Mouse (Mus musculus) kidney, embryonic 14.5 days (tissue): Measurements from ENCODE around the gene Smg7. TPM values are rescaled to one million over a fixed set of nuclear protein-coding genes. Genes with fewer than 3 reads are reported as not detected.
"Not testable (repeated sequence)": the region's sequence is repeated elsewhere in the genome, so short reads cannot be mapped to it uniquely, and the experiment has no call there.

Experiments used
- ATAC-seq: fragments of 200-750 bp; cut with Nextera tagmentation; 2 replicates; pipeline ENCODE4 v1.8.0; 2017; ENCODE audit warnings: moderate number of reproducible peaks, mild to moderate bottlenecking, moderate TSS enrichment, moderate library complexity; ENCODE audit not compliant: low FRiP score, low TSS enrichment
- H3K27ac ChIP-seq: fragments of 300-500 bp; sonication (generic); 2 replicates; pipeline ENCODE4 v1.5.1; 2014; ENCODE audit warnings: low read depth, mild to moderate bottlenecking, low read length, moderate library complexity, mixed read lengths
- H3K27me3 ChIP-seq: fragments of 300-500 bp; sonication (generic); 2 replicates; pipeline ENCODE4 v1.6.1; 2014; ENCODE audit warnings: mild to moderate bottlenecking, low read length; ENCODE audit not compliant: control insufficient read depth, insufficient read depth
- H3K36me3 ChIP-seq: fragments of 300-500 bp; sonication (generic); 2 replicates; pipeline ENCODE4 v1.6.1; 2014; ENCODE audit warnings: low read length, mixed read lengths; ENCODE audit not compliant: control insufficient read depth, insufficient read depth
- H3K4me1 ChIP-seq: fragments of 300-500 bp; sonication (generic); 2 replicates; pipeline ENCODE4 v1.6.1; 2014; ENCODE audit warnings: low read length, mixed read lengths; ENCODE audit not compliant: control insufficient read depth, insufficient read depth
- H3K4me2 ChIP-seq: fragments of 300-500 bp; sonication (generic); replicated peaks from 2 replicates; pipeline ENCODE4 v1.6.1; 2014; ENCODE audit warnings: low read depth, mild to moderate bottlenecking, low read length
- H3K4me3 ChIP-seq: fragments of 300-500 bp; sonication (generic); 2 replicates; pipeline ENCODE4 v1.5.1; 2014; ENCODE audit warnings: mild to moderate bottlenecking, low read length
- H3K9ac ChIP-seq: fragments of 300-500 bp; sonication (generic); 2 replicates; pipeline ENCODE4 v1.6.1; 2014; ENCODE audit warnings: low read depth, mild to moderate bottlenecking, low read length, moderate library complexity
- H3K9me3 ChIP-seq: fragments of 300-500 bp; sonication (generic); 2 replicates; pipeline ENCODE4 v1.6.1; 2016; ENCODE audit warnings: low read length; ENCODE audit not compliant: control insufficient read depth
- WGBS: fragments of 180-500 bp; shearing (Covaris S2); extraction: QIAGEN DNeasy Blood & Tissue Kit; methylation state at CpG from one replicate; pipeline ENCODE4 v1.1.7; 2014; 5-methylcytosine and 5-hydroxymethylcytosine counted together
- polyA plus RNA-seq: library from polyadenylated mRNA; unstranded; fragments of >200 nt; fragmentation: Nextera tagmentation; extraction: Ambion mirVana; gene quantifications from 2 replicates; pipeline ENCODE4 v1.2.1, GENCODE M21; 2014

The Smg7 gene
- polyA plus RNA-seq, 1 experiment from 2014 or later, result 43.1 TPM

DNA sequence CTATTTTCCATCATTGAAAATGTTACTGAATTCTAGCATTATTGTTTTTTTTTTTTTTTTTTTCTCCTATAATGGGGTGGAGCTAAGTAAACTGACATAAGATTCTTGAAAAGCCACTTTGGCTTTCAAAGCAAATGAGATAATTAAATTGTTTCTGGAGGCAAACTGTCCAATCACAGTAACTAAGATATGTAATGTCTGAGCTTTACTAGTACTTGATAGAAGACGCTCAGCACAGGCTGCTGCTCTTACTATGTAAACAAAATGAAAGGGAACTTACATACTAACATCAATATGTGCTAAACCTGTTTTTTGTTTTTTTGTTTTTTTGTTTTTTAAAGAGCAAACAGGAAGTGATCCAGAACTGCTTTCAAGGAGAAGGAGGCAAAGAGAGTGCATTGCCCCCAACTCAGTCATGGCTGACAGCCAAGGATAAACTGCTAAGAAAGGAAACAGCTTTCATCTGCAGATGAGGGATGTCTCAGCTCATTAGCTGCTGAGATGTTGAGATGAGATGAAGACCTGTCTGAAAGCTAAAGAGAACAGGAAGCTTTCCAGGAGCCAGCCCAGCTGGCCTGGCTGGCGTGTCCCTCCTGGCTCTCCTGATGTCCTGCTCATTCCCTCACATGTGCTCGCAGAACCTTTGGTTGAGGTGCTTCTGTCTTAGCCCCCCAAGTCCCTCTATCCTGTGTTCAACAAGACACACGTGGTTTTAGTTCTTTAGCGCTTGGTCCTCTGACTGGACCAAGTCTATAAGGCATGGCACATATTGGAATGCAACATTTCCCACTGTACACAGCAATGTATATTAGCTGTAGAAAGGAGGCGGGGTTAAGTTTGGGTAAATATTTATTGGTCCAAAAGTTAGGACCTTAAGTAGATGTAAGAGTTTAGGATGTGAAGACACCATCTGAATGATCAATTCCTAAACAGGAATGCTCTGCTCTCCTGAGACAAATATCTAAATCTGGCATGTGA is 11.3 kb upstream of the Smg7 start:
- 67% methylated on average over 6 of the region's 6 CpGs for WGBS
- Histone ChIP-seq H3K9me3 (no peaks in the 10 kb centered on the region), H3K9ac (no peak overlapping the region), H3K4me2 (no peak overlapping the region), H3K4me3 (no peak overlapping the region), H3K4me1 (peaks cover 6% of the 10 kb centered on the region; the same call in 1 of the 2 replicates), H3K27ac (no peak overlapping the region), H3K36me3 (no peaks in the 10 kb centered on the region), H3K27me3 (no peaks in the 10 kb centered on the region)
- ATAC-seq, result no peak

DNA sequence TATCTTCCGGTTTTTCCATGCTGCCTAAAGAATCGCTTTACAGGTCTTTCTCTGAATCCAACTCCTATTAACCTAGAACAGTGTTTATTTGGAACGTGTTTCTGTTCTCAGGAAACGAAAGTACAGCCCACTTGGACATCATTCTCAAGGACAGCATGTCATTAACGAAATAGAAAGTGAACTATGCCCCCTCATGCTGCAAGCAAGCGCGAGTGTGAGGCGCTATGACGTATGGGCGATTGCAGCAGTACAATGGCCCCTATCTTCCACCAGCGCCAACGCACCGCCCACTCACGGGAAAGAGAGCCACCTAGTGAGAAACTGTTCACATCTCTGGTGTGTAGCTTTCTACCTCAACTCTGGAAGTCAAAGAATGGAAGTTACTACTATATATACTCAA is 2.0 kb upstream of the Smg7 start:
- Histone ChIP-seq H3K4me2 (peak overlapping the region; percentile 73), H3K4me1 (peaks cover 11% of the 10 kb centered on the region), H3K9ac (no peak overlapping the region), H3K4me3 (peak overlapping the region; percentile 35), H3K9me3 (no peaks in the 10 kb centered on the region), H3K27me3 (no peaks in the 10 kb centered on the region), H3K27ac (no peak overlapping the region), H3K36me3 (no peaks in the 10 kb centered on the region)
- 0 out of 2 replicates have a peak, but pooled peaks have one; percentile 24 for ATAC-seq
- under 1% methylated on average over 14 of the region's 14 CpGs for WGBS

DNA sequence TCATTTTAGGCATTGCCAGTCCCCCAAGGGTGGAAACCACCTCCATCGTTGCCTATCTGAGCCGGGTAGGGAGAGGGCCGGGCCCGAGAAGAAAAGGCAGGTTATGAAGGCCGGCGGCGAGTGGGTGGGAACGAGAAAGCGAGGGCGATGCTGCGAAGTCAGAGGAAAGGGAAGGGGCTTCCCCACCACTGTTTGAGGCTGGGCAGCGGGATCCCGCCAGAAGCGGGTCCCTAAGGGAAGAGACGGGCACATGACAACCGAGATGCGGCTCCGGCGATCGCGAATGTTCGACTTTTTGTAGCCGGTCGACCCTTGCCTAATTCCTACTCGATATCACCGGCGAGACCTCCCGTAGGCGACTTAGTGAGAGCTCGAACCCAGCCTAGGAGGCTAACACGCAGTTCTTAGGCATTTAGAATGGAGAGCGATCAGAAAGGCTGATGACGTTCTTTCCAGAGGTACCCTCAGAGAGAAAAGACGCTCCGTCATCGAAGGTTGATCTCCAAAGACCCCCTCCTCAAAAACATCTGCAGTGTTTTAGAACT is 1.2 kb upstream of the Smg7 start:
- H3K27me3 ChIP-seq, result no peaks in the 10 kb centered on the region
- peak overlapping the region; percentile 56 for H3K9ac ChIP-seq
- H3K36me3 ChIP-seq, result no peaks in the 10 kb centered on the region
- H3K27ac ChIP-seq, result peak overlapping the region; percentile 98
- no peaks in the 10 kb centered on the region for H3K9me3 ChIP-seq
- peaks cover 11% of the 10 kb centered on the region for H3K4me1 ChIP-seq
- ATAC-seq, result peak; percentile 18; the same call in 1 of the 2 replicates
- WGBS, result under 1% methylated on average over 36 of the region's 36 CpGs
- H3K4me2 ChIP-seq, result peak overlapping the region; percentile 73
- H3K4me3 ChIP-seq, result peak overlapping the region; percentile 96

DNA sequence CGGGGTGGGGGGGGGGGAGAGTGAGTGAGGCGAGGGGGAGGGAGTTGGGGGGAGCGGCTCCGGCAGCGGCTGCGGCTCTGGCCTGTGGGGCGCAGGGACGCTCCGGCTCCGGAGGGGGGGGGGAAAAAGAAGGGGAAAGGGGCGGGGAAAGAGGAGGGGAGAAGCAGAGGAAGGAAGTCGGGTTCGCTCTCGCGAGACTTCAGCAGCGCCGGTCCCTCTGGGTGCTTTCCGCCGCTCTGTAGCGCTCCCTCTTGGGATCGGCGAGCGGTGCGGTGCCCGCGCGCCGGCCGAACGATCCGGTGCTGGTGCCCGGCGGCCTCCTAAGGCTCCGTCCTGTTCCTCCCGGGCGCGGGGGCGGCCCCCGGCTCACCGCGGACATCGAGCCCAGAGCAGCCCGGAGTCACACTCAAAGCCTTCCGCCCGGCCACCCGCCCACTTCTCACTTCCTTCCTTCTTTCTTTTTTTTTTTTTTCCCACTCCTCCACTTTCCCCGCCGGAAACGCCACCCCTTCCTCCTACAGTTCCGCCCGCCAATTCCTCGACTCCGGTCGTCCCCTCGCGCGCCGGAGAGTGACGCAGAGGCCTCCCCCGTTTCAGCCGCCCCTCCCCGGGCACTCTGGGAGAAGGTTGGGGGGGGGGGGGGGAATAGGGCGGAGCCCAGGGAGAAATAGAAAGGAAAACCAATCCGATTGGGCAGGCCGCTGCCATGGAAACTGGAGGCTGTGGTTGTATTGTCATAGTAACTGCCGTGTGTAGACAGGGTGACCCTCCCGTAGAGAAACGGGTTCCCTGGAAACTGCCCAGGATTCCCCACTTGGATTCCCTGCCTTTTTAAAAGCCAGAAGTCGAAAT is 445 bp upstream of the Smg7 start:
- under 1% methylated on average over 57 of the region's 69 CpGs for WGBS
- Histone ChIP-seq H3K4me3 (peak overlapping the region; percentile 96), H3K27ac (peak overlapping the region; percentile 98), H3K27me3 (no peaks in the 10 kb centered on the region), H3K9ac (peak overlapping the region; percentile 97), H3K36me3 (no peaks in the 10 kb centered on the region), H3K4me2 (peak overlapping the region; percentile 73), H3K4me1 (peaks cover 11% of the 10 kb centered on the region), H3K9me3 (no peaks in the 10 kb centered on the region)
- ATAC-seq, result peak; percentile 90

- no peak for ATAC-seq
- peak overlapping the region; percentile 94; the same call in 1 of the 2 replicates for H3K27ac ChIP-seq
- peaks cover 11% of the 10 kb centered on the region for H3K4me1 ChIP-seq
- H3K36me3 ChIP-seq, result no peaks in the 10 kb centered on the region
- H3K4me2 ChIP-seq, result peak overlapping the region; percentile 77
- 2% methylated on average over 6 of the region's 6 CpGs for WGBS
- peak overlapping the region; percentile 97 for H3K9ac ChIP-seq
- H3K4me3 ChIP-seq, result peak overlapping the region; percentile 96
- H3K9me3 ChIP-seq, result no peaks in the 10 kb centered on the region
- no peaks in the 10 kb centered on the region for H3K27me3 ChIP-seq
These were observed 1.1 kb downstream of the Smg7 start for GRCm38 (mm10) chr1:152901419-152901764.

- H3K27me3 ChIP-seq, H3K36me3 ChIP-seq, H3K4me1 ChIP-seq, H3K4me3 ChIP-seq, H3K27ac ChIP-seq, H3K4me2 ChIP-seq, H3K9ac ChIP-seq, H3K9me3 ChIP-seq, ATAC-seq: not testable (repeated sequence)
- 94% methylated on average over 3 of the region's 5 CpGs for WGBS
These were observed 14.4 kb downstream of the Smg7 start for GRCm38 (mm10) chr1:152888086-152888485.

DNA sequence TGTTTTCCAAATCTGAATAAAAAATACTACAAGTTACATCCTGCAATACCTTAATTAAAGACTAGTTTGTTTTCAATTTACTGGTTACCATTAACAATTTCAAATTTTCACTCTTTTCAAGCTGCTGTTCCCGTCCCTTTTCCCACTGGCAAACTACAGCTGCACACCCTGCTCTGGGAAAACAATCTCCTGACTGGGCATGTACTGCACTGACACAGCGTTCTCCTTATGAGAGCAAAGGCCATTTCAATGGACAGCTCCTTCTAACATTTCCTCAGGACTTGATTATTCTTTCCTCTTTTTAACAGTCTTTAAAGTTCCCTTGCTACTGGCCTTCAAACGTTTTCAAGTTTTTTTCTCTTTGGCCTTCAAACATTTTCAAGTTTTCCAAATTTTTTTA is 31.4 kb downstream of the Smg7 start:
- no peak overlapping the region for H3K9ac ChIP-seq
- H3K27me3 ChIP-seq, result no peaks in the 10 kb centered on the region
- 48% methylated on average over 3 of the region's 3 CpGs for WGBS
- H3K4me1 ChIP-seq, result no peaks in the 10 kb centered on the region
- no peak overlapping the region for H3K4me3 ChIP-seq
- no peak for ATAC-seq
- H3K4me2 ChIP-seq, result no peak overlapping the region
- no peaks in the 10 kb centered on the region for H3K9me3 ChIP-seq
- peaks cover 35% of the 10 kb centered on the region for H3K36me3 ChIP-seq
- no peak overlapping the region for H3K27ac ChIP-seq

- Histone ChIP-seq H3K36me3 (peaks cover 46% of the 10 kb centered on the region), H3K4me3 (no peak overlapping the region), H3K4me2 (no peak overlapping the region), H3K9ac (no peak overlapping the region), H3K4me1 (no peaks in the 10 kb centered on the region), H3K27me3 (no peaks in the 10 kb centered on the region), H3K27ac (no peak overlapping the region), H3K9me3 (no peaks in the 10 kb centered on the region)
- ATAC-seq, result 0 out of 2 replicates have a peak, but pooled peaks have one; percentile 35
- WGBS, result 83% methylated on average over 6 of the region's 6 CpGs
These were observed 32.5 kb downstream of the Smg7 start for GRCm38 (mm10) chr1:152869901-152870300.
